Mouse (Mus musculus) Patski (cell line): ENCODE measurements around the gene Hcn3. TPM values are rescaled to one million over a fixed set of nuclear protein-coding genes. Genes with fewer than 3 reads are reported as not detected.

Experiments used
- ATAC-seq: fragments of 100-300 bp; one replicate; pipeline ENCODE4 v1.8.0; 2021
- CTCF ChIA-PET: fragments of 350-600 bp; sonication (Branson Sonifier 250); formaldehyde crosslinking; loops from one replicate; lab custom pipeline; 2022; ENCODE audit warnings: inconsistent platforms; lab: Charles Lee
- POLR2A ChIA-PET: fragments of 350-600 bp; sonication (Branson Sonifier 250); formaldehyde crosslinking; loops from one replicate; lab custom pipeline; 2022; ENCODE audit warnings: antibody characterized with exemption, inconsistent platforms; lab: Charles Lee
- DNase-seq: peaks from one replicate; pipeline ENCODE4 v3.0.0-alpha.2; 2011; ENCODE audit warnings: low read depth, low spot score
- H3K27me3 ChIP-seq: fragments of 371-371 bp; one replicate; pipeline ENCODE4 v1.5.1; 2021
- CTCF ChIP-seq: fragments of 100-300 bp; IDR thresholded peaks from one replicate; pipeline ENCODE4 v1.5.1; 2021
- in situ Hi-C: fragments of 300-500 bp; cut with MboI; formaldehyde crosslinking; loops from 3 replicates; pipeline ENCODE4 v1.11.1; 2018; ENCODE audit warnings: low pct_unique_long_range_greater_than_20kb, mixed read lengths
- polyA plus RNA-seq: library from polyadenylated mRNA; unstranded; gene quantifications from one replicate; pipeline ENCODE4 v1.2.3, GENCODE M21; 2021

Gene Hcn3
- polyA plus RNA-seq, 1 experiment from 2014 or later = 6.2 TPM

GRCm38 (mm10) chr3:89133752-89134151, 26.2 kb downstream of the Hcn3 start:
- ChIA-PET POLR2A (no interaction called here), CTCF (interaction anchor here (0.6 to 1.2 kb wide), 2 partner anchors 9 to 18 kb away, joined by 3 to 4 read pairs; no protein-coding TSS in a partner anchor)
- no peaks in the 10 kb centered on the region for H3K27me3 ChIP-seq
- no peak for ATAC-seq
- in situ Hi-C loops = no loop called here
- no peak for DNase-seq
- no peak for TF ChIP-seq CTCF

GRCm38 (mm10) chr3:89133063-89133450, 26.9 kb downstream of the Hcn3 start:
- no peak for TF ChIP-seq CTCF

GRCm38 (mm10) chr3:89132285-89133062, 27.5 kb downstream of the Hcn3 start:
- ChIA-PET CTCF (no interaction called here), POLR2A (no interaction called here)
- no peak for DNase-seq
- no peaks in the 10 kb centered on the region for H3K27me3 ChIP-seq
- in situ Hi-C loops = no loop called here
- ATAC-seq = no peak
- no peak for TF ChIP-seq CTCF

More at GRCm38 (mm10) chr3:89133063-89133450, 26.9 kb downstream of the Hcn3 start:
- DNase-seq (no peak), ATAC-seq (no peak)
- POLR2A ChIA-PET = no interaction called here
- H3K27me3 ChIP-seq = no peaks in the 10 kb centered on the region
- in situ Hi-C loops = no loop called here
- CTCF ChIA-PET = no interaction called here

- in situ Hi-C loops = no loop called here
- no peak for TF ChIP-seq CTCF
- ChIA-PET POLR2A (no interaction called here), CTCF (interaction anchor here (1.2 kb wide), 1 partner anchor 32 kb away, joined by 4 read pairs; no protein-coding TSS in a partner anchor)
- ATAC-seq = no peak
- no peaks in the 10 kb centered on the region for H3K27me3 ChIP-seq
- no peak for DNase-seq
Observed at GRCm38 (mm10) chr3:89131816-89132215, 28.2 kb downstream of the Hcn3 start.

GRCm38 (mm10) chr3:89129908-89130307, 30.1 kb downstream of the Hcn3 start:
- ChIA-PET POLR2A (no interaction called here), CTCF (interaction anchor here (1.0 to 1.4 kb wide), 5 partner anchors 9 to 29 kb away, joined by 3 to 4 read pairs (median 3); no protein-coding TSS in a partner anchor)
- no peak for TF ChIP-seq CTCF
- ATAC-seq (no peak), DNase-seq (no peak)
- in situ Hi-C loops = no loop called here
- H3K27me3 ChIP-seq = no peaks in the 10 kb centered on the region

GRCm38 (mm10) chr3:89125981-89126380, 34.0 kb downstream of the Hcn3 start:
- no peak for ATAC-seq
- DNase-seq = no peak
- ChIA-PET POLR2A (no interaction called here), CTCF (interaction anchor here (1.6 kb wide), 1 partner anchor 11 kb away, joined by 3 read pairs; no protein-coding TSS in a partner anchor)
- H3K27me3 ChIP-seq = no peaks in the 10 kb centered on the region
- no peak for TF ChIP-seq CTCF
- in situ Hi-C loops = no loop called here

GRCm38 (mm10) chr3:89124241-89124640, 35.8 kb downstream of the Hcn3 start:
- CTCF ChIA-PET = interaction anchor here (1.0 to 1.6 kb wide), 6 partner anchors 9 to 72 kb away, joined by 3 to 4 read pairs (median 4); partner anchors contain the start of gene Scamp3
- ATAC-seq (no peak), DNase-seq (no peak)
- in situ Hi-C loops = loop anchor here (5.0 kb wide), 2 partner anchors 33 to 68 kb away; no protein-coding TSS in a partner anchor
- no peak for TF ChIP-seq CTCF
- POLR2A ChIA-PET = interaction anchor here (0.6 to 0.7 kb wide), 4 partner anchors 16 to 63 kb away, joined by 3 to 5 read pairs (median 3); no protein-coding TSS in a partner anchor
- H3K27me3 ChIP-seq = no peaks in the 10 kb centered on the region

- in situ Hi-C loops = loop anchor here (5.0 kb wide), 2 partner anchors 34 to 69 kb away; no protein-coding TSS in a partner anchor
- no peaks in the 10 kb centered on the region for H3K27me3 ChIP-seq
- no peak for TF ChIP-seq CTCF
- CTCF ChIA-PET = interaction anchor here (0.6 to 1.6 kb wide), 6 partner anchors 8 to 184 kb away, joined by 3 to 4 read pairs (median 4); partner anchors contain the start of gene Scamp3
- peak; percentile 64 for ATAC-seq
- POLR2A ChIA-PET = no interaction called here
- peak; percentile 69 for DNase-seq
Observed at GRCm38 (mm10) chr3:89123313-89123712, 36.7 kb downstream of the Hcn3 start.

GRCm38 (mm10) chr3:89115522-89115921, 44.5 kb downstream of the Hcn3 start:
- peak; percentile 65 for TF ChIP-seq CTCF
- in situ Hi-C loops = no loop called here
- DNase-seq (no peak), ATAC-seq (no peak)
- POLR2A ChIA-PET = interaction anchor here (0.6 to 2.1 kb wide), 5 partner anchors 24 to 151 kb away, joined by 3 to 6 read pairs (median 4); partner anchors contain the start of gene Hcn3
- CTCF ChIA-PET = interaction anchor here (0.6 to 3.2 kb wide), 20 partner anchors 8 to 206 kb away, joined by 3 to 26 read pairs (median 4); partner anchors contain the start of genes Fdps, Pklr and Scamp3
- no peaks in the 10 kb centered on the region for H3K27me3 ChIP-seq

GRCm38 (mm10) chr3:89113058-89113457, 46.9 kb downstream of the Hcn3 start:
- no peak for TF ChIP-seq CTCF
- ATAC-seq (peak; percentile 87), DNase-seq (peak; percentile 82)
- ChIA-PET POLR2A (interaction anchor here (0.6 to 1.4 kb wide), 2 partner anchors 12 to 21 kb away, joined by 6 read pairs; no protein-coding TSS in a partner anchor), CTCF (interaction anchor here (1.2 to 1.7 kb wide), 3 partner anchors 10 to 64 kb away, joined by 3 to 5 read pairs (median 3); partner anchors contain the start of gene Scamp3)
- H3K27me3 ChIP-seq = no peaks in the 10 kb centered on the region
- in situ Hi-C loops = no loop called here
